Mouse (Mus musculus) hematopoietic stem cell, adult 5-6 weeks (primary cell): Measurements from ENCODE around the gene Fam160b1. TPM values are rescaled to one million over a fixed set of nuclear protein-coding genes. Genes with fewer than 3 reads are reported as not detected.

ENCODE experiments used
- ATAC-seq, 2 experiments: fragments of 125-278 bp in 1 of 2; replicated peaks in 1 of 2; 2 replicates each; pipeline ENCODE4 v1.8.0; 2016 to 2017; ENCODE audit warnings: inconsistent platforms in 2 of 2, mild to moderate bottlenecking in 2 of 2, moderate number of reproducible peaks in 2 of 2, low read depth in 1 of 2, moderate TSS enrichment in 1 of 2; ENCODE audit not compliant: low FRiP score in 2 of 2, poor library complexity in 2 of 2, severe bottlenecking in 2 of 2, insufficient read depth in 1 of 2, low TSS enrichment in 1 of 2
- total RNA-seq: library from RNA; stranded (forward); fragments of 172-1452, 232-1000 nt; gene quantifications from 2 replicates; pipeline ENCODE4 v1.2.3, GENCODE M21; 2017

The Fam160b1 gene
- total RNA-seq: 20.8 and 30.2 TPM in 2 replicates

DNA sequence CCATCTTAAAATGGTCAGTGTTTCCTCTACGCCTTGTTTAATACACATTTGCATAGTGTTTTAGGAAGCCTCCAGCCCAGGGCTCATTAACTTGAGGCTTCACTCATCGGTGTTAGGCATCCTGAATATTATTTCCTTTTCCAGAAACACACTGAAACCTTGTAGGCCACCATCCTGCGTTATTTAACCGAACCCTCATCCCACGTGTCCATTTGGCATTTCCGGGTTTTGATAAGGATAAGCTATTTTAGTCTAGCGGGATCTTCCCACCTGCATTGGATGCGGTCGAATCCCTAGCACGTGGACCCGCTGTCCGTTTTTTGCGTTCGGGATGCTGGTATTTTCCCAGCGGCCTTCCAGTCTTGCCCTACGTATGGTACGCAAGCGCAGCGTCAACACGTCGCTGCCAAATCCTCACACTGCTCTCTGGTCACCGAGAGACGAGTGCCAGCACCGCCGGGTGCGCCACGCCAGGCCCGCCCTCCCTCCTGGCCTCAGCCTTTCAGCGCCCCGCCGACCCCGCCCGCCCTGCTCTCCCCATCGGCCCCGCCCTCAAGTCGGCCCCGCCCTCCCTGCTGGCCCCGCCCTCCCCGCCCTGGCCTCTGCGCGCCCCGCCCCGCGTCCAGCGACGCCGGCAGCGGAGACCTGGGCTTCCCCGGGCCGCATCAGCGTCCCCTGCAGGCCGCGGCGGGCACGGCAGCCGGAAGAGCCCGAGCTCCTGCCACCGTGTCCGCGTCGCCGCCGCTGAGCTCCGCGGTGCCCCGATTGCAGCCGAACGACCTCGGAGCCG is at the start of gene Fam160b1:
TSS of gene Fam160b1 (plus strand) at position 340 of the 790 bp plus-strand sequence.
- peak; percentile 61 to 70 for ATAC-seq

DNA sequence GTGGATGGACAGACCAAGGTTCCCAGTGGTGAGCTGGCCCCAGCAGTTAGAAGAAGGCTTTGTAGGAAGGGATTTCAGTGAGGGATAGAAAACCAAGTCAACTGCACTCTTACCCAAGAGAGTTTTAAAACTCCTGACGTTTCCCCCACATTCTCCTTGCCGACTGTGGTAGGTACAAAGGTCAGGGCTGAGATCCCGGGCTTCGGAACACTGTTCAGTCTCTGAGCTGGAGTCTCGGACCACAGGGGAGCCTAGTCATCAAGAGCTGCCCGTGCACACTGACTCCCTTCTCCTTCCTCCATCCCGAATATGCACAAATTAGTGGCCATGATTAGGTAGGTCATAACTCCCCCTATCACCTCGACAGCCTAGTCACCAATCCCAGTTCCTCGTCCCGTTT is 47.3 kb upstream of the Fam160b1 start:
- no peak for ATAC-seq

DNA sequence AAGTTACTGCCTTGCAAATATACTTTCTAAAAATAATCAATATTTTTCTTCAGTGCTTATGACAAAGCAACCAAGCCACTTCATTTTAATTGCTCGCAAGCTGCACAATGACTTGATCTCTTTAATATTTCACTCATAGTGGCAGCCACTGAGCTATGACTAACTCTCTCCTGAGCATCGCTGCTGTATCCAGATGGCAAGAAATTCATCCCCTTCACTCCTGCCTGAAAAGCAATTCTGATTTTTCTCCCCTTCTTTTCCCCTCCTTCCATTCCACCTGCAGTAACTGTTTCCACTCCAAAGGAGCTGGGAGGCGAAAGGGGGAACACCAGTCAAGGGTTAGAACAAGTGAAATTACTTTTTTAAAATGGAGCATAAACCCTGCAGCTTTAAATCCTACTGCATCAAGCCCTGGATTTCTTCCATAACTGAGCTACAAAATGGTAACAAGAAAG is 46.6 kb upstream of the Fam160b1 start:
- ATAC-seq: no peak

DNA sequence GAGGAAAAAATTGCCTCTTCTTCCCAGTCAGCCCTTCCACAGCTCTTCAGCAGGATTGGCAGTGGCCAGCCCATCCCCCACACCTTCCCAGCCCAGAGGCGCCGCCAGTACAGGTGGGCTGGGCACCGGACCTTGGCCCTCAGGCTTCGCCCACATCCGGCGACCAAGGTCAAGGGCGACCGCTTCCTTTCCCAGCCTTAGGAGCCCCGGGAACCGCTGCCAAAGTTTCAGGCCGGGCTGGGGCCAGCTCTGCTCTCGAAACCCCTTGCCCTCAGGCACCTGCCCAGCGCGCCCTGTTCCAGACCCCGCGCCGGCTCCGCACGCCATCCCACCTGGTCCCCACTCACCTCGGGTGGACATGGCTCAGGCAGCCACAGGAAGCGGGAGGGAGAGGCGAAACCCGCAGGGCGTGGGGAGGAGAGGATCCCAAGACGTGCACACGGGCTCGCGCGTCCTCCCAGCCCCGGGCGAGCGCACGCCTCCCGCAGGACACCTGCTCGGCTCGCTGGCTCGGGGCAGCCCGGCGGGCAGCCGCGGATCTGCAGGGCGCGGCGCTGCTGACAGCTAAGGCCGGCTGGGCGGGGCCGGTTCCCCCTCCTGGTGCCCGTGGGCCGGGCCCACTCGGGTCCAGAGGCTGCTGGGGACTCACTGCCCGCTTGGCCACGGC is 46.0 kb upstream of the Fam160b1 start, which contains the start of gene Ablim1:
TSS of gene Ablim1 (minus strand) at position 574 of the 667 bp plus-strand sequence.
- peak; percentile 24 to 56; a peak in 3 of 4 replicates for ATAC-seq

DNA sequence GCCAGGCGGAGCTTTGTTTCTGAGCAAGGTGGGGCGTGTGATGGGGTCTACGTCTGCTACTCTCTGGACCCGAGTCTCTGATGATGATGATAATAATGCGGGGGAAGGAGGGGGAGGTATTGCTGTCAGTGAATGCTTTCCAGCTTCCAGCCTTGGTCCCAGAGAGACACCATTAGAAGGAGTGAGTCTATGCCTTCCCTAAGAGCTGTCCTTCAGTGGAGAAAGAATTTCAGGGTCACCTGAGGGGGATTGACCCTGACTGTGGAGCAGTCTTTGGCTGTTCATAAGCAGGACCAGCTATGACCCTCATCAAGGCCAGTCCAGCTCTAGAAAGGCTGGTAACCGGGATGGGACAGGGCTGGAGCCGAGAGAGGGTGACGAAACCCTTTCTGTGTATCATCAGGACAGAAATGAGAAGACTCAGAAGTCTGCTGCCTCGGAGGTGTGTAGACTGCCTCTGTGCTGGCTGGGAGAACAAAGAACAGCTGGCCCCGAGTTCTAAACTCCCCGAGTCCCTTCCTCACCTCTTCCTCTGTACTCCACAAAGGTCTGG is 45.4 kb upstream of the Fam160b1 start:
- ATAC-seq: no peak

DNA sequence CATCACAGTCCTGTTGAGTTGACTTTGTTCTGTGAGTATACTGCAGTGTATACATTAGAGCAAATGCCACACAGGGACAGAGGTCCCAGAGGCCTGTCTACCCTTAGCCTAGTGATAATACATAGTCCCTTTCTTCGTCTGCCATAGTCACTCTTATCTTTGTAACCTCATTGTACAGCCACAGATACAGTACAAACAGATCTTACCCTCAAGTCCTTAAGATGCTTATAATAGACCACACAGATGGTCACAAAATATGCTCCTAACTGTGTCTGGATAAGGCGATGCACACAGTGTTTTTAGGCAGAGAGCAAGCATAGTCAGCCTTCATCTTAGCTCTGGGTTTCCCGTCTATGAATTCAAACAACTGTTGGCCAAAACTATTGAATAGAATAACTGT is 43.9 kb upstream of the Fam160b1 start:
- ATAC-seq: no peak

DNA sequence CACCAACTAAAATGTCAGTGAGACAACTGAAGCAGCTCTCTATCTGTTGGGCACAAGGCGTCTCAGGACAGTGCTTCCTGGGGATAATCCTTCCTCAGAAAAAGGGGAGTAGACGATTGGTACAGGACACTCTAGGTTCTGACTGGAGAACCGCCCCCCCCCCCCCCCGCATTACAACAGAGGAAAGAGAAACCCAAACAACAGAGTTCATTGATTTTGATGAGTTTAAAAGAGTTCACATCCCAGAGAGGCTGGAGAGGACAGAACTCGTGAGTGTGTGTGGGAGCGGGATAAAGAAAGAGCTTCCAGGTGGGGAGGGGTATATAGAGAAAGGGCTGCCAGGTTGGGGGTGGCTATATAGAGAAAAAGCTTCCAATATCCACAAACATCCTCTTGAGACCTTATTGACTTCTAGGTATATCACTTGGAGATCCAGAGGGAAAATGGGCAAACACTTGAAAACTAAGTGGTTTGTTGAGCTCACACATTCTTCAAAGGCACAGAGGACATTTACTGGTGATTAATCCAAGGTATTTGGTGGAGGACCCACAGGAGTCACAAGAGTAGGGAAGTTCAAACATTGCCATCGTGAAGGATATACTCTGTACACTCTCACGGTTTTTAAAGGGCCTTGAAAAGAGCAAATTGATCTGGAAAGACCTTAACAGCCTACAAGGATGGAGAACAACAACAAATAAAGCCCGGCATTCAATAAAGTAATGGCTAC is 39.7 kb upstream of the Fam160b1 start:
- ATAC-seq: no peak

DNA sequence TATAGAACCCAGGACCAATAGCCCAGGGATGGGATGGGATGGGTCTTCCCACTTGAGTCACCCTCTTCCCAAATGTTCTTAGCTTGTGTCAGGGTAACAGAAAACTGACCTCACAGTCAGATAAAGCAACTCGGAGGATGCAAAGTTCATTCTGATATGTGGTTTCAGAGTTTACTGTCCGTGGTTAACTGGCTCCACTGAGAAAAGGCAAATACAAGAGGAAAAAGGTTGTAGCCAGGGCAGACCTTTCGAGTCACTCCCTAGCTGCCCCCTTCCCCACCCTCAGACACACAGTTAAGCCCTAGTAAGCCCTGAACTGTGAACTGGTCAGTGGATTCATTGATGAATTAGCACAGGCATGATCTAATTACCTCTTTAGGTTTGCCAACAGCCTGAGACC is 38.6 kb upstream of the Fam160b1 start:
- no peak for ATAC-seq

DNA sequence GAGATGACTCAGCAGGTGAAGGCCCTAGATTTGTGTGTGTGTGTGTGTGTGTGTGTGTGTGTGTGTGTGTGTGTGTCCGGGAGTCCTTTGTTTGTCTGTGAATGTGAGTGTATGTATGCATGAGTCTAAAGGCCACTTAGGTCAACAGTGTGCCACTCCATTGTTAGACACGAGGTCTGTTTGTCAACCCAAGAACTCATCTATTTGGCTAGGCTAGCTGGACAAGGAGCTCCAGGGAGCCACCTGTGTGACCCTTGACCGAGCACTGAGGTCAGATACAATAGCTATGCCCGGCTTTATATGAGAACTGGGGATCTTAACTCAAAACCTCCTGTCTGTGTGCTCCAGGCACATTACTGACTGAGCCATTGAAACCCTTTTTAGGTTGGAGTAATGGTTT is 38.0 kb upstream of the Fam160b1 start:
- ATAC-seq: no peak

DNA sequence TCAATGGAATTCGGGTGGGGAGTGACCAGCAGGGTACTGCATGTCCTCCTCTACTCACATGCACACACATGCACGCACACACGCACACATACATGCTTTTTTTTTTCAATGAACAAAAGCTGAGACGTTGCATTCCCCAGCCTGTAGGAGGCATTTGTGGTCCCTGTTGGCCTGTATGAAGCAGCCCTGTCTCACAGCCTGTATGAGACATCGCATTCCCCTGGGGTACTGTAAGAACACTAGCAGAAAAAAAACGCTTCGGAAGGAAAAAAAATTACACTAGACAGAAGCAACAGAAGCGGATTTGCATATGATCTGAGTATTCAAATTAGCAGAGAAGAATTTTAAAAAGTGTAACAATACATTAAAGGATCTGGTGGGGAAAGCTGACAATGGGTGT is 37.4 kb upstream of the Fam160b1 start:
- no peak for ATAC-seq

DNA sequence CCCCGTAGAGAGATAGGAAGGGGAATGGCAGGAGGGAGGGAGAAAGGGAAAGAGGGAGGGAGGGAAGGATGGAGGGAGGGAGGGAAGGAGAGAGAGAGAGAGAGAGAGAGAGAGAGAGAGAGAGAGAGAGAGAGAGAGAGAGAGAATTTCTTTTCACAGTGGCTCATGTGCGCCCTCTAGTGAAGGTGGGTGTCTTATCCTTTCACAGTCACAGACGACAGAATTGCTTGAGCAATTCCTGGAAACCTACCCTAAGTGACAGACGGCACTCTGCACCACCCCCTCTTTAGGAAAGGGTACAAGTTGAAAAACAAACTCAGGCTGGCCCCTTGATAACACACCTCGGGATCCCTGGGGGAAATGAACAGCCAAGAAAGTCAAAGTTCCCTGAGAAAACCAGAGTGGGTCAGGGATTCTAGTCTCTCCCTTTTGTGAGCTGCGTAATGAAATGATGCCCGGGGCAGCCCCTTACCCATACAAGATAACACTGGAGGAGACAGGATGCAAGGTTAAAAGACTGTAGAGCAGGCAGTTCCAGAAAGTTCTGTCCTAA is 34.7 kb upstream of the Fam160b1 start:
- no peak for ATAC-seq

DNA sequence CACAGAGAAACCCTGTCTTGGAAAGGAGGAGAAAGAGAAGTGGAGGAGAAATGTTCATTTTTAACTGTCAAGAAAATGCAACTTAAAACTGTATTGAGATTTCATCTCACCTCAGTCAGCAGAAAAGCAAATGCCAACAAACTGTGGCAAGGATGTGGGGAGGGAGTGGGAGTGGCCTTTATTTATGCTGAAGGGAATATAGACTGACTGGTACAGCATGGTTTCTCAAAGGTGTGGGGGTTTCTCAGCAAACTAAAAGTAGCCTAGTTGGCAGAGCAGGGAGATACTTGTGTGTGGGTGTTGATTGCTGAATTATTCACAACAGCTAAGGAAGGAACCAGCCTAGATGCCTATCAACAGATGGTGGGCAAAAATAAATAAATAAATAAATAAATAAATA is 32.8 kb upstream of the Fam160b1 start:
- no peak for ATAC-seq

DNA sequence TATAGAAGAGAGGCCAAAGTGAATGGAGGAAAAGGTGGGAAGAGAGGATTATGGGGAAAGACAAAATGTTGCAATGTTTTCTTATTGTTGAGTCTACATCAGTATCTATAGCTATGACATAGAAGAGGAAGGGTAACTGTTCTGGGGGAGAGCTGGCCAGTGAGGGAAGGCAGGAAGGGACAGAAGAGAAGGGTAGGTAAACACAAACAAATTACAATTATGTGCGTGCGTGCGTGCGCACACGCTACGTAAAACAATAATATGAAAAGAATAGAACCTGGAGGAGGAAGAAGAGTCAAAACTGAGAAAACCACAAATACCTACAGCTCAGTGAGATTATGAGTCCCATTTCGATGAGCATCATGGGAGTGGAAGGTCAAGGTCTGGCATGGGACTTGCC is 32.2 kb upstream of the Fam160b1 start:
- no peak for ATAC-seq

DNA sequence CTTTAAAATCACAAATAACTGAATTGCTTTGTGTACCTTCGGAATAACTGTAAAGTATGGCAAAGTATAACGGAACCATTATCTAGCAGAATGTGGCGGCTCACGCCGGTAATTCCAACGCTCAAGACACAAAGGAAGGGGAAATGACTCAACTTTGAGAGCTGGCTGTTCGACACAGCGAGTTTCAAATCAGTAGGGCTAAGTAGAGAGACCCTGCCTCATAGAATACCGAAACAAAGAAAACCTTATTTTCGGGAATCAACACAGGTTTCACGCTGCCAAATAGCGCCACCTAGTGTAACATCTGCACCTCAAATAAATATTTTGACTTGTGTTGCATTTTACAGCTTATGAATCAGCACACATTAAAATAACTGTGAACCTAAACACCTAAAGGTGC is 31.7 kb upstream of the Fam160b1 start:
- ATAC-seq: 0 out of 4 replicates have a peak, but pooled peaks of 1 of the 2 experiments have one; percentile 29

DNA sequence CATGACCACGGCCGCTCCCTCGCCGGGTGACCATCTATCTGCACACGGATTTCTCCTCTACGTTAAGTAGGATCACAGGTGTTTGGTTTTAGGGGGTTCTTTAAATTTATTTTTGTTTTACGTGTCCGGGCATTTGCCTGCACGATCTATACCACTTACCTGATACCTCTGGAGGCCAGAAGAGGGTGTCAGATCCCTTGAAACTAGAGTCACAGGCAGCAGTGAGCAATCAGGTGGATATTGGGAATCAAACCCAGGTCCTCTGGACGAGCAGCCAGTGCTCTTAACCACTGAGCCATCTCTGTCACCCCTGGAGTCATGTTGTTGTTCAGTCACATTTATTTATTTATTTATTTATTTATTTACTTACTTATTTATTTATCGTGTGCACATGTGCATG is 30.2 kb upstream of the Fam160b1 start:
- ATAC-seq: no peak

DNA sequence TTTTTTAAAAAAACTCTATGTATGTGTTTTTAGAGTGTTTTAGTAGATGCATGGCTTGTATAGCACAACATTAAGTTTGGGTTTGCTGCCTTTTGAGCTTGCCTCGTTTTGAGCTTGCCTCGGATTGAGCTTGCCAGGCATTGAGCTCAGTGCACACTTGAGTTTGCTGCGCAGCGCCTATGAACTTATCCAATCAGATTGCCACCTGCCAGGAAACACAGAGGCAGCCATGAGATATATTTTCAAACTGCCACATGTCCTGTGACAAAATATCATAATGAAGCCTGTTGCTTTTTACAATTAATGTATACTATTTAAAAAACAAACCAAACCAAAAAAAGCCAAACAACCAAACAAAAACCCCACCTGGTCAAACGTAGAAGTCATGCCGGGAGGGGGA is 29.2 kb upstream of the Fam160b1 start:
- no peak for ATAC-seq

DNA sequence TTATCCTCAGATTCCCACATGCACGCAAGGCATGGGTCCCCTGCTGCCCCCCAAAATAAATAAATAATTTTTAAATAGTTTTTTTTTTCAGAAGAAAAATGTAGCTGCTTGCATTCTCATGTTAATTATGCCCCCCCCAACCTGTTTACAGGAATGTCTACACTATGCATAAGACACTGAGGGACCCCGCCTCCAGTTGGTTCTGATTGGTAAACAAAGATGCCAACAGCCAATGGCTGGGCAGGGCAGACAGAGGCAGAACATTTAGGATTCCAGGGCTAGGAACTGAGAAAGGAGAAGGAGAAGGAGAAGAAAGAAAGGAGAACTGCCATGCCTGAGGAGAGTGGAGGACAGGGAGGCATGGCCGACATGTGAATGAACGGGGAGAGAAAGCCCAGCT is 27.1 kb upstream of the Fam160b1 start:
- ATAC-seq: no peak
